Mouse (Mus musculus) retina, adult 2 months (tissue): ENCODE data around the gene Bcar3.

Source experiments
- DNase-seq: peaks from one replicate; pipeline ENCODE4 v3.0.0-alpha.2; 2012; ENCODE audit warnings: low read depth, low spot score

Bcar3 gene

DNA sequence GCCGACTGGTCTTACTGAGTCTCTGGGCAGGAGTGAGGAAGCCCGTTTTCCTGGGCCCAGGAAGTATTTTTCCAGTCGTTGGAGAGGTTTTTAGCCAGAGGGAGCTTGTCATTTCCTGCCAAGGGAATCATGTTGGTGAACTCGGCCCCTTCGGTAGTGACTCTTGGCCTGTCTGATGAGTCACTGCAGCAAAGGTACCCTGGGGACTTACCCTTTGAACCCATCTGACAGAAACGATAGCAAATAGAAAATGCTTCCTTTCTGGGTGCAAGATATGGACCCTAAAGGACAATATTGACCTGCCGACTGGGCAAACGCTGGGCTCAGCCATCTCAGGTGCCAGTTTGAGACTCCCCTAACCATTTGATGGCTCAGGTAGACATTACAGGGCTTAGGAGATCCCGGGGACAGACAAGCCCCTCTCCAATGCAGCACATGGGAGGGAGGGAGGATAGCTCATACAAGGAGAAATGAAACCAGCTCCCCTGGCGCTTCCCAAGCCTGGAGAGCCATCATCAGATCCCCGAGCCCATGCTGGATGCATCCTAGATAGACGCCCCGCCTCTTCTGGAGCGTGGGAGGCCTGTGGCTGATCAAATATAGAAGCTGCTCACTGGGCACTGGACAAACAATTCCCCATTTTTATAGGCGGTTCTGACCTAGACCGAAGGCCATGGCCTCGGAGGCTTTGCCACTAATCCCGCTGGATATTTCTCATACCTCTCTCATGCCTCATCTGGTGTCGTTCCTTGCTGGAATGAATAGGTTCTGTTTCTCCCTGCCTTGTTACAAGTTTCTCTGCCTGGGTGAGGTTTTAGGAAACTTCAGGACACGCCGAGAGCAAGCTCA is 188.2 kb downstream of the Bcar3 start:
- no peak for DNase-seq

DNA sequence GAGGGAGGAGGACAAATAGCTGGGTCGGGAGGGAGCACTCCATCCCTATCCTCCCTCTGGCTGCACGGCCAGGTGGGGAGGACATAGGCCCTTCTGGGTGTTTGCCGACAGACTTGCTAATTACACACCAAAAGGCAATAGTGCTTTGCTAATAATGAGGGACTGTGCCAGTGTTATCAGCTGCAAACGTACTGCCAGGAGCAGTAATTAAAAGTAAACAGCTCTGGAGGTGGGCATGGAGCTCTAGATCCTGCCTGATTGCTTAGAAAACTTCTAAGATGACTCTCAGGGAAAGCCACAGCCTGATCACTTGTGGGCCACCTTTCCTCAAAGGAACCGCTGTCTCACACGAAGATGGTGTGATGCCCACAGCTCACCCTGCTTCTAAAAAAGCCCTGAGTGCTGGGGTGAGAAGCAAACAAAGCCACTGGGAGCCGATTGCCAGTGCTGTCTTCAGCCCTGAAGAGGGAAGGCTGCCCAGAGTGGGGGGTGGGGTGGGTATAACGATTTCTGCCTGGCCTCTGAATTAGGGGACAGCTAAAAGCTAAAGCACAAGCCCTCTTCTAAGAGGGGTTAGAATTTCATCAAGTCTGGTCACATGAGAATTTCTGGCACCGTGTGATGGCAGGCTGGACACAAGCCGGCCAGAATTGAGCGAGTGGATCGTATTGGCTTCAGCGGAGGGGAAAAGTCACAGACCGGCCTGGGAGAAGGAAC is 189.3 kb downstream of the Bcar3 start:
- no peak for DNase-seq

DNA sequence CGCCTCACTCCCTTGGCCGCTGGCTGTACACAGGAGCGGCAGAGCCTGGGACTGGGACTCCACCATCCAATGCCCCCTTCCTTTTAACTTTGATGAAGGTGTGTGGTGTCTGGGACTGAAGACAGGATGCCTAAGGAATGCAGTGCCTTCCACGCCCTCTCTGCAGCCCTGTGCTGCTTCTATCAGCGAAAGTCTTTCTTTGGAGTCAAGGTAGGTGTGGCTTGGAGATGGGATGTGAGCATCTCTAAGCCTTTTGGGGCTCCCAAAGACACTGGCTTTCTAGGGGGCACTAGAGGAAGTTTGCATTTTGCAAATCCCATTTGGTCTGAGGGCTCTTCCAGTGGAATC is 189.8 kb downstream of the Bcar3 start:
- no peak for DNase-seq

DNA sequence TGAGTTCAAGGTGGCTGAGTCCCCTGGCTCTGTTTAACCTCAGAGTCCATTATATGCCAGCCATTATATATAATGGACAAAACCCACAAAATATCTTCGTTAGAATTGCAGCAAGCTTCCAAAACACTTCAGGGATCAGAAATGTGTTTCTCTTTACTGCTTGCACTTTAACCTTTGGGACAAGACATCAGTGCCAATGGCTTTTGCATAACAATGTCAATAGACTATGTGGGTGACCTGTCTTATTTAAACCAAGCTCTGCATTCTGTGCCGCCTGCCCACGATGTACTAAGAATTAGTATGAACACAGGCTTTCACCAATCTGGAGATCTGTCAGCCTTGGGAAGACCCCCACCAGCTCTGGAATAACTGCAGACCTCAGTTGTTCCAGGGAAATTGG is 190.4 kb downstream of the Bcar3 start:
- DNase-seq: no peak

DNA sequence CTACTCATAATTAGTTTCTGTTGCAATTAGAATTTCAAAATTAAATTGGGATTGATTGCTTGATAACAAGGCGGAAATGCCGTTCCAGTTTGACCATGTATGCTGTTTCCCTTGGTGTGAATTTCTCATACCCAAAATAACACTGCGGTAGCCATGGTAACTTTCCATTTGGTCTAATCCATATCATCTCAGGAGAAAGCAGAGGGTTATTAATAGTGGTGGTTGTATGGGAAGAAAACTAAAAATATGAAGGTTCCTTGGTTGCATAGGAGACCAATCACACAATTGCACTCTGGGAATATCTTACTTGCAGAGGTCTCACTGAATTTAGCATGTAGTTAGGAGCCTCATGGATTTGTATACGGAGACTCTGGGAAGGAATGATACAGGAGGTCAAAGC is 191.8 kb downstream of the Bcar3 start:
- DNase-seq: no peak

DNA sequence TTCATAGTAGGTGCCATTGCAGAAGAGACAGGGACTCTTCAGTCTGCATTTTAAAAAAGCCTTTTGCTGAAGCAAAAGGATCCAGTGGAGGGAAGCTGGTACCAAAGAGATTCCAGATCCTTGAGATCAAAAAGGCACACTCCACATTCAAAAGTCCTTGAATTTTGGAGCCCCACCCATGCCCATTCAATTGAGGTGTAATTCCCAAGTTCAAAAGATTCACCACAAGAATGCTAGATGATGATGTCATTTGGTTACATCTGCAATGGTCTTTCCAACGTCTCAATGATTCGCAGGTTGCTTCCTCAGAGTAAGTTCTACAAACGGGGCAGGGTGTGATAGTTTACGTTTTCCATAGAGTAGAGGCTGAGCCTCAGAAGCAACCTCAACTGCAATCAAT is 192.3 kb downstream of the Bcar3 start:
- no peak for DNase-seq

DNA sequence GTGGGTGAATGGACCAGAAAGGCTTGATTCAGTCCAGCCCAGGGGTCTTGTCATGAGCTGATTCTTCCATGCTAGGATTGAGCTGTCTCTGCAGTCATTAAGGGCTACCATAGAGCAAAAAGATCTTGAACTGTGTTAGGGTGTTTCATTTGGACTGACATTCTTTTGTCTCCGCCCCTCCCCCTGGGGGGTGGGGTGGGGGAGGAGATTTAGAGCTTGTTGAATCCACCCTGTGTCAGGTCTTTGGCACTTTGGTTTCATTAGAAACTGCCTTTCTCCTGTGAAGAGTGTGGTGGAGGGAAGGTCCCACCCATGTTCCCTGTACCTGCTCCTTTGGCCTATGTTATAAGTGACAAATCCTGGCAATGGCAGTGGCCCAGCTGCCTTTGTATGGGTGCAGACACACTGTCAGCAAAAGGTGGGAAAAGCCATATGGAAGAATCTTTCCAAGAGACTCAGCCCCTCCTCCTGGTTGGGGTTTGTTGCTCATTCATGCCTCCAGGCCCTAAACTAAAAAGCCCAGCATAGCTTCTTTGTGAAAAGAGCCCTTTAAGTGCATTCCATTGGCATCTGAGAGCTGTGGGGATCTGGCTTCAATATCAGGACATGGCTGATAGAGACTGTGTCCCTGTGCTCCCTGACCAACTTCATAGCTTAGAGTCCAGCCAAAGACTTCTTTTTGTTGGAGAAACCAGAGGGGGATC is 194.3 kb downstream of the Bcar3 start:
- DNase-seq: no peak

DNA sequence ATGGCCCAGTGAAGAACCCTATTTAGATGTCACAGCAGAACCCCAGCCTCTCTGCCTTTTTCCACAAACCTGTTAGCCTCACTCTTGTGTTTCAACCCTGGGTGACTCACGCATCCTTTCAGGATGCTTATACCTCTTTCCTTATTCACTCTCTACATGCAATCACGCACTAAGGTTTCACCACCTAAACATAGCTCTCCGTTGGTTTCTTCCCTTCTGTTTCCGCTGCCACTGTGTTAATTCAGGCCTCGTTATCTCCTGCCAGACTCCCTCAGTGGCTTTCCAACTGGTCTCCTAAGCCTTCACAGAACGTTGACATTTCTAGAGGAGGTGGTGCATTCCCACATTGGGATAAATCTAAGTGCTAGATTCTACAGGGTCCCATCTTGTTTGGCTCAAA is 196.6 kb downstream of the Bcar3 start:
- DNase-seq: no peak

DNA sequence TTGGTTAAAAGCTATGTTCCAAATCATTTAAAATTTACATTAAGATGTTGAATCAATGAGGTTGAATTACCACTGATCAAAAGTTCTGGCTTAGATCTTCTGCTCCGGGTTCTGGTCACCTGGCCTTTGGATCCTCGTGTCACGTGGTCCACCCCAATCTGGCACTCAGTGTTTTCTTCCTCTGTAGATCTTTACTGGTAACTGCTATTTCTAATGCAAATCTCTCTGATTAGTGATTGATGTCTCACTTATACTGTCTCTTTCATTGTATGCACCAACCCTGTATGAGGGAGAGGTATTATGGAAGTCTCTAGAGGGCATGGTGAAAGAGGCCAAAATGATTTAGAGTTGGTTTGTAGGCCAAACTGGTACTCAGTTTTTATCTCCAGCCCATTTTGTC is 198.1 kb downstream of the Bcar3 start:
- no peak for DNase-seq

DNA sequence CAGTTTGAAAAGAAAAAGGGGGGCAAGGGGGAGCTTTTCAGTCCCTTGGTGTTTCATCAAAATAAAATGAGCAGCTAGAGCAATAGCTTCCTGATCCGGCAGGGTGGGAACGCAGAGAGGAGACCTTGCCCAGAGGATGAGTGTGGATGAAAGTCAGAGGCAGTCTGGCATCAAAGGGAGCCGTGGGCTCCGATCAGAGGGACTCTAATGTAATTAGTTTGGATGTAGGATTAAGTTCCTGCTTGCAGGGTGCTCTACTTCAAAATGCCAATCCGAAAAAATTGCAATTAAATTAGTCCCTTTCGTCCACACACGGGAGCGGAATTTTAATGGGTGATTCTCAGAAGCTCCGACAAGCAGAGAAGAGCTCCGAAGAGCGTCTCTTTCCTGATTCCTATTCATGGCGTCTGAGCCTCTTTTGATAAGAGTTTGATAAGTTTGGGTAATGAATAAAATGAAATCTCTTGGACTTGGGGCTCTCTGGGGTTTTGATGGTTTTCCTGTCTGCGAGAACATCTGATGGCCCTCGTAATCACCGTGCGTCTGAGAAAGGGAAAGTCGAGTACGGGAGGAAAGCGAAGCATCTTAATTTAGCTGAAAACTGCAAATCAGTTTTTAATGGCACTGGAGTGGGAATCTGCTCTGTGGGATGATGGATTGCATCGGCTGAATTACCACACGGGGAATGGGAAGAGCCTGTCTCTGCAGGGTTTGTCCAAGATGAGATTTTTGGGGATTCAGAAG is 199.1 kb downstream of the Bcar3 start:
- no peak for DNase-seq

DNA sequence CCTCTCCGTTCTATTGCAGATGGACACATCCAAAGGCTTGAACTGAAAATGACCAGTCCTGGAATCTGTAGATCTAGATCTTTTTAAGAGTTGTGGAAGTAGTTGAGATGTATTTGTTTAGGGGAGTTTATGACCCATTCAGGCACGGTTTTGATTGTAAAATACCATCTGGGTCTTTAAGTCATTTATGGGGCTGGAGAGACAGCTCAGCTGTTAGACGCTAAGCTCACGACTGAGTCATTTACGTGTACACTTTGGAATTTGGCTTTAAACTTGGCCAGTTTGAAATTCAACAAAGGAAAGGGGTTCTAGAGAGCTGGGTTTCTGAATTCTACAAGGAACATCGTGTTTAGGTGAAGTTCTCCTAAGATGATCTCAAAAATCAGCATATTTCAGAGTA is 200.8 kb downstream of the Bcar3 start:
- DNase-seq: no peak

DNA sequence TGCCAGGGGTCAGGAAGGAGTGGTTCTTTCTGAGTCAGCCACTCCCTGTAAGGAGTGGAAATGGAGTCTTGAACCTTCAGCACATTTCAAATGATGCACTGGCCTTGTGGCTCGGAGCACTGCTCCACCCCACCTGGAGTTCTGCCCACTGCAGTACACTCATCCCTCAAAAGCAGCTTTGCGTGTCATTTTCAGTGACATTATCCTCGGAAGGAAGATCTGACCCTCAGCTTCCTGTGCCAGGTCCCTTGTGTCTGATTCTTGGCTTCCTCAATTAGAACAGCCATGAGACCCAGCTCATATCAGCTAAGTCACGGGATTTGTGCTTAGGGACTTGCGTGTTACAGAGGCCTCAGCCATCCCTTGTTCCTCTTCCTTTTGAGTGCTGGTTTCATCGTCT is 203.9 kb downstream of the Bcar3 start:
- DNase-seq: no peak

DNA sequence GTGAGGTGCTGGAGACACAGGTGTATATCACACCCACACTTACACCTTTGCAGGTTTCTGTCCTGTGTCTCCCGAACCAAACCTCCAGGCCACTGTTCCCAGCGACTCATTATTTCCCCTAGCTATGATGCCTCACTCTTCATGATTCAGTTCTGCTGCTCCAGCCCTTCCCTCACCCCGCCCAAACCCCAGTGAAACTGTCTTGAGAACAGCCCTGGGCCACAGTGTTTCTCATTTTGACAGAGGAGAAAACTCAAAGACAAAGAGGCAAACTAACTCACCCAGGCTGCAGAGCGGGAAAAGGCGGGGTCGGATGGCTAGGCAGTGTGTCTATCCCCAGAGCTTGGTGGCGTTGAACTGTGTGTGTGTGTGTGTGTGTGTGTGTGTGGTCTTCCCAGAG is 204.6 kb downstream of the Bcar3 start:
- no peak for DNase-seq

DNA sequence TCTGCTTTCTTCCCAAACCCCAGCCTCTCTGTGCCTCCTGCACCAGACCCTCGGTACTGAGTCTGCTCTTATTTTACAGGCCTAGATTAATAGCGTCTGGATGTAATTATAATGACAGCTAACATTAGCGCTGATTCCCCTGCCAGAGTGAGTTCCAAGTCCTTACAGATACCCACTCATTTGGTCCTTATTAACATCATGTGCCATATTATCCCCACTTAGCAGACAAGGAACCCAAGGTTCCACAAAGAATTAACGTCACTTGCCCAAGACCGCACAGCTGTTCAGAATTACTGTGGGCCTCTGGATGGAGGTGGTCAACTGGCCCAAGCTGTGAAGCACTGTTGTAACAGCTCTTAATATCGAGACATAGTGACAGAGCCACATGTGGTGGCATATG is 205.7 kb downstream of the Bcar3 start:
- DNase-seq: no peak

DNA sequence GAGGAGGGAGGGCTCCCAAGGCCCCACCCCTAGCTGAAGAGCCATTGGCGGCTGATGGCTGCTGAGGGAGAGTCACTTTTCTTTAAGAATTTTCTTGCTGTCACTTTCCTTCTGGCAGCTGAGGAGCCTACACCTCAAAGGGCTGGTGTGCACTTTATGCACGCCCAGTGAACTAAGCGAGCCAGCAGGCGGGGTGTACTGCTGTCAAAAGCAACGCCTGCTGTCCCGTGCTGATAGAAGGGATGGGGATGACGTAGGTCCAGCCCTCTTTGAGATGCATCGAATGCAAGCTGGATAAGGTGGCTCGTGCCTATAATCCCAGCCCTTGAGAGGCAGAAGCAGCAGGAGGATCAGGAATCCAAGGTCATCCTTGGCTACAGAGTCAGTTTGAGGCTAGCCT is 207.0 kb downstream of the Bcar3 start:
- no peak for DNase-seq

DNA sequence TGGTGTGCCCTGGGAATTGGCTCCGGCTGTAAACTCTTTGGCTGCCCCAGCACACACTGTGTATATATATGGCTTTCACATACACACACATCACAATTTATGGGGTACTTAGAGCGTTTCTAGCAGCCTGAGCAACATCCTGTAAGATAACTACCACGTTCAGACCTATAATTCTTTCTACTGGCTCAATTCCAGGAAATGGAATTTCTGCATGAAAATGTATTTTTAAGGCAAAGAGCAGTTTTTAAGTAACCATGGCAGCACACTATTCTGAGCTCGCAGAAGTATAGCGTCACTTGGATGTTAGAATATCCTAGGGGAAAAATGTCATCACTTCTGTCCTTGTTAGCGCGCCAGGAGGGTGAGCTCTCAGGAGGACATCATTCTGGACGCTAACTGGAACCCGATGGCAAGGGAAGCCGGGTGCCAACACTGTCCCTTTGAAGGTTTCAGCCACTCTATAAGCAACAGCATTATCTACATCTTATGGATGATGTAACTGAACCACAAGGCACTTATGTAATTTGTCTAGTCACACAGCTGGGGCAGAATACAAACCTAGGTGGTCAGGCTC is 212.5 kb downstream of the Bcar3 start:
- no peak for DNase-seq

DNA sequence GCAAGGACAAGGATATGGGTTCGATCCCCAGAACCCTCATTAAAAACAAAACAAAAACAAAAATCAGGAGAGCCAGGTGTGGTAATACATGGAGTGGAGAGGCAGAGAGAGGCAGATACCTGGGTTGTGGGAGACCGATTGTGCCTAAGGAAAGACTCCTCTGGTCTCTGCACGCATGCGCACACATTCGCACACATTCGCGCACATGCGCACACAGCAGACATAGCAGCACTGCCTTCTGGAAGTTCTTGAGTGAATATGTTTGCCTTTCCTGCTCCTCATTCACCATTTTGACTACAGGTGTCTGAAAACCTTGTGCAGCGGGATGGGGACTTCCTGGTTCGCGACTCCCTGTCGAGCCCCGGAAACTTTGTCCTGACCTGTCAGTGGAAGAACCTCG is 213.9 kb downstream of the Bcar3 start:
- DNase-seq: no peak

DNA sequence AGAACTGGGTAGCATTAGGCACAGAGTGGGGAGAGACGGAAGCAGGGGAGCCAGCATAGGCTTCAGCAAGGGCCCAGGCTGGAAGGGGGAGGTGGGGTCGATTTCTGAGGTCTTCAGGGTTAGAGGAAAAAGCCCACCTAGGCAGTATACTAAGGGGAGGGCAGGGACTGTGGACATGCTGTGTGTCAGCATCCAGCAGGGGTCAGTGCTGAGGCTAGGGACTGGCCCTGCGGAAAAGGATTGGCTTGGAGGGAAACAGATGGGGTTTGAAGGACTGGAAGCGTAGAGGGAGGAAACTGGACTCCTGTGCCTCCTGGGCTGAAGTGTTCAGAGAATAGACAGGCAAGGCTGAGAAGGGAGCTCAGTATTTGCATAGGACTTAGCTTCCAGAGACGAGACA is 215.1 kb downstream of the Bcar3 start:
- DNase-seq: no peak

DNA sequence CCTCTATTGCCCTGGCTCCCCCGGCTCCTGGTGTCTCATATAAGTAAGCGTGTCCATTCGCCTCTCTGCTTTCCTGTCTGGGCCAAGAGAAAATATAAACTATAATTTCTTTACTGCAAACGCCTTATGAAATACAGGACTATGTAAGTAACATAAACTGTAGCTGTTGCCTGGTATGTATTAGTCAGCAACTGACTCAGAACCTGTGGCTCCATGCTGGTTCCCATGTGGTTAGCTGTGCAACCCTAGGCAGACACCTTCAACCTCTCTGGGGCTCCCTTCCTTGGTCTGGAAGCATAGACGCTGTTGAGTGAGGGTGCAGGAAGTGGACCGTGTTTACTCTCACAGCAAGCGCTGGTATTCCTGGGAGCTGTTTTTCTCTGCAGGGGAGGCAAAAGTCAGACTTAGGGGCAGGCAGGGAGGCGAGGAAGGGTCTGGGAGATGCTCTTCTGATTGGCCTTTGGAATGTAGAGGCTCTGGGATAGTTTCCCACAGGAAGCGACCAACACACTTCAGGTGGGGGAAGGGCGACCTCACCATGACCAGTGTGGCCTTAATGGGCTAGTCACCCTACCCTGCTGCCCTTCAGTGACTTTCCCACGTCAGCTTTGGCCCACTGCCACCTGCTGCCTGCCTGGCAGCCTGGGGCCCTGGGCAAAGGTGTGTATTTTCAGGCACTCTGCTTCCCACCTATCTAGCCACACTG is 215.8 kb downstream of the Bcar3 start:
- DNase-seq: no peak

DNA sequence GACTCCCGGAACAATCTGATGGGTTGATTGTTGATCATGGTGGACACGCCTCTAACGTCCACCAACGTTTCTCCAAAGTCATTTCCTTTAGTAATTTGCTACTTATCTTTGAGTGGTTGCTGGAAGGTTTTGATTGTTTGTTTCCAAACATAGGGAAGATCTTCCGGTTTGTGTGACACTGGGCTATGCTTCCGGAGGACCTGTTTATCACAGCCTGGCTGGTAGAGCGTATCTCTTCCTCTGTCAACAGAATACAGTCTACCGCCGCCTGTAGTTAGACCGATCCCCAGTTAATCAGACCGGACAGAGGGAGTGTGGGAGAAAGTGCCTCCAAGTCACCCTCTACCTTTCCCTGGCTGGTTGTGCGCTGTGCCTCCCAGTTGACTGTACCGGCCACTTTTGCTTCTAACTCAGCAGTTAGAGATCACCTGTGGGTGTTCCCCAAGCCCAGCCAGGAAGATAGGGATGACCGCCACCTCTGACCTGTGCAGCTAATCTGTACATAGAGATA is 216.4 kb downstream of the Bcar3 start:
- DNase-seq: no peak

DNA sequence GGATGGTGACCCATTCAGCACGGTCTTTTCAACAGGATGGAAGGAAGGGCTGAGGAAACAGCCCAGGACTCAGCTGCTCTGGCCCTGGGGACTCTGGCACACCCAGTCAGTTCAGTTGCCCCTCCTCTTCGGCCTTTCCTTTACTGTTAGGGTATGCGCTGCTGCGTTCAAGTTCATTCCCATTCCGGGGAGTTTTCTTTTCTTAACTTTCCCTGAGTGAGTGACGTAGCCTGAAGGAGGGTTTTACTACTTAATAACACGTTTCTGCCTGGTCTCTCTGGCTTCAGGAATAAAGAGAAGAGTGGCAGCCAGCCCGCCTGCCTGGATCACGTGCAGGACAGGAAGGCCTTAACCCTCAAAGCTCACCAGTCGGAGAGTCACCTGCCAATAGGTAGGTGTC is 217.0 kb downstream of the Bcar3 start:
- DNase-seq: no peak
